Mouse (Mus musculus) layer of hippocampus, postnatal 14 days (tissue): ENCODE measurements around the gene Agap3. TPM values are rescaled to one million over a fixed set of nuclear protein-coding genes. Genes with fewer than 3 reads are reported as not detected.
A peak's percentile ranks its signal among the peaks of the same experiment; 100 is the strongest.

Experiments used
- DNase-seq, 2 experiments: peaks; one replicate each; pipeline ENCODE4 v3.0.0; 2021 to 2022; ENCODE audit warnings: low spot score in 2 of 2, mixed read lengths in 1 of 2
- total RNA-seq, 2 experiments: library from RNA; stranded (reverse); gene quantifications; 2 replicates each; pipeline ENCODE4 v1.2.3; 2021

The Agap3 gene
- total RNA-seq, 2 experiments from 2014 or later: 540 to 568 TPM

DNA sequence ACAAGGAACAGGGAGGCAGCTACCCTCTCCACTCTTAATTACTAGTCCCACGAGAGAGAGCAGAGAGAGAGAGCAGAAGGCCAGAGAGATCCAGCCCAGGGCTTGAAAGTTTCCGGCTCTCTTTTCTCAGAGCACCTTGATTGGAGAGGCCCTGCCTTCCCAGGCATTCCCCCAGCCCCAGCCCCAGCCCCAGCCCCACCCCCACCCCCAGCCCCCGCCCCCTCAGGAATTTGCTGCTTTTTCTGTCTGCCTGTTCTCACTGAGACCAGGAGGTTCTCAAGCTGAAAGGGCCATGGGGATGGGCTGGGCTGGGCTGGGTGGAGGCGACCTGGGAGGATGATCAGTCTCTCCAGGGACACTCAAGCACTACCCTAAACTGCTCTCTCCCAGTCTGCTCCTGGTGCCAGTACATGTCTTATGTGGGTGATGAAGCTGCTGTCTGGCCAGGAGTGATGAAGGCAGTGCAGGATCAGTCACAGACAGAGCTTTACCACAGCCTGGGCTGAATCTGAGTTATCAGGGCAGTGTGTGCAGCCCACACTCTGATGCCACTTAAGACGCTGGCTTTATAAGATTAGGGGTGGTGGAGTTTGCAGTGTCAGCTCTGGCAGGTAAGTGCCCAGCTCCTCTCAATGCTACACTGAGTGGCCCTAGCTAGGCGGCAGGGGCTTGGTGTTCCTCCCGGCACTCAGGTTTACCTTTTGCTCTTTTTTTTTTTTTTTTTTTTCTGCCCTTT, 21.1 kb downstream of the Agap3 start:
- no peak for DNase-seq

GRCm38 (mm10) chr5:24474025-24474722, 22.2 kb downstream of the Agap3 start:
- DNase-seq: no peak

DNA sequence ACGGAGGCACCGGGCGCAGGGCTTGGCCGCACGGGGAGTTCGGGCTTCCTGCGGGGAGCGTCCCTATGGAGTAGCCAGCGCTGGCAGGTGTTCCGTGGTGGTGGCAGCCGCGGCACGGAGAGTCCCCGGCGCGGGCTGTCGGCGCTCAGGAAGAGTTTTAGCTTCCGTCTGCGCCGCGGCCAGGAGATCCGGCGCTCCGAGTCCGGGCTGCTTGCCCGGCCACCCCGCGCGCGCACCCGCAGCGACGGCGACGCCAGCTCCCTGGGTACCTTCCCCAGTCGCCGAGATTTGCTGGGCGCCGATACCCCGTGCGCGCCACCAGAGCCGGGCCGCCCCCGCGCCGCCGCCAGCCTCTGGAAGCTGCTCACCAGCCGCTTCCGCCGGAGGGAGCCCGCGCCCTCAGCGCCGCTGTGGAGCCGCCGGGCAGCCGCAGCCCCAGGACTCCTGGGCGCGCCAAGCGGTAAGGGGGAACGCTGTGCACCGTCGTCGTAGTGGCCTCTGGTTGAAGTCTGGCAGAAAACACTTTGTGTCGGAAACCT, 22.8 kb downstream of the Agap3 start:
- peak; percentile 50 to 61 for DNase-seq

GRCm38 (mm10) chr5:24475476-24476241, 23.7 kb downstream of the Agap3 start:
- no peak for DNase-seq

GRCm38 (mm10) chr5:24477909-24478308, 25.9 kb downstream of the Agap3 start:
- DNase-seq: no peak

GRCm38 (mm10) chr5:24481647-24482046, 29.7 kb downstream of the Agap3 start:
- peak; percentile 48 to 57 for DNase-seq

- no peak for DNase-seq
Observed at GRCm38 (mm10) chr5:24482247-24483079, 30.5 kb downstream of the Agap3 start.

GRCm38 (mm10) chr5:24483326-24483725, 31.3 kb downstream of the Agap3 start:
- peak; percentile 57 to 58 for DNase-seq

DNA sequence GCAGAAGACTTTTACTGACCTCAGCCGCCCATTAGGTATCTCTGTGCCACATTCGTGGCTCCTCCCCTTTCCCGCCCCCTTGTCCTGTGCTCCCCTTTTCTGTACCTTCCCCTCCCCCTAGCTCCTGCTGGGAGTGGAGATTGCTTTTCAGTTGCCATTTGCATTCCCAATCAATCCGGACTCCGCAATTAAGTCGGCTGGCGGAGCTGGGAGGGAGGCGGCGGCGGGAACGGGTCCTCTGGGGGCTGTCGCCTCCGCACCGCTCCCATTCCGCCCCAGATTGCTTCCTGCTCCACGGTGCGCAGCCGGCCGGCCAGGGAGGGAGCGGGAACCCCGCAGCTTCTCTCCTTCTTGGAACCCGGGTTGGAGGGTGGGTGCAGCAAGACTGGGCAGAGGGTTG, 33.0 kb downstream of the Agap3 start:
- no peak for DNase-seq

DNA sequence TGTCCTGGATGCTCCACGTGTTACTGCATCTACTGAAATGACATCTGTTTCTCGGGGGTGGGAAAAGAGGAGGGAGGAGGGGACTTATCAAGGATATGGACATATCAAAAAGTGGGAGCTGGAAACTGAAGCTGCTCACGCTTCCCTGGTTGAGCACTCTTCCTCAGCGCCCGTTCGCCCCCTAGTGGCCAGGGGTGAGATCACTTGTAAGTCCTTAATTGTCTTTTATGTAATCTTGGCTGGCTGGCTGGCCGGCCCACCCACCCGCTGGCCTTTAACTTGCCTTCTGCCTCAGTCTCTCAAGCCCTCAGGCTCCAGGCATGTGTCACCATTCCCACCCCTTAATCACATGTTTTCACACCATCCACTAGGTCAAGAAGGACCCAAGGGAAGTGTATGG, 34.1 kb downstream of the Agap3 start:
- peak; percentile 84 to 88 for DNase-seq

DNA sequence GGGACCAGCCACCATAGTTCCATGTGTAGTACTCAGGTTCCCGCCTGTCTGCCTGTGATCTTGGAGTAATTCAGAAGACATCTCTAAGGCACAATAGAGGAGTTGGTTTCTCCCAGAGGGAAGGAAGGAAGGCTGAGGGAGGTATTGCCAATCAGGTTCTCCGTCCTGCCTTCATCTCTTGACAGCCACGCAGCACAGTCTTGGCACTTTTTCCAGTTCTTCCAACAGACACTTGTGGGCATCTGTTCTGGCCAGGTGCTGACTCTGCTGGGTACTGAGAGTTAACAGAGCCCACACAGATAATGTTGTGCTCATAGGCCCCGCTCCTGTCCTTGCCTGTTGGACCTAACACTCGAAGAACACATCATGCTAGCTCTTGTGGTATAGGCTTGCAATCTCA, 34.8 kb downstream of the Agap3 start:
- no peak for DNase-seq

- DNase-seq: no peak
Observed at GRCm38 (mm10) chr5:24490413-24490920, 38.5 kb downstream of the Agap3 start.

- no peak for DNase-seq
Observed at GRCm38 (mm10) chr5:24492546-24493285, 40.7 kb downstream of the Agap3 start.

DNA sequence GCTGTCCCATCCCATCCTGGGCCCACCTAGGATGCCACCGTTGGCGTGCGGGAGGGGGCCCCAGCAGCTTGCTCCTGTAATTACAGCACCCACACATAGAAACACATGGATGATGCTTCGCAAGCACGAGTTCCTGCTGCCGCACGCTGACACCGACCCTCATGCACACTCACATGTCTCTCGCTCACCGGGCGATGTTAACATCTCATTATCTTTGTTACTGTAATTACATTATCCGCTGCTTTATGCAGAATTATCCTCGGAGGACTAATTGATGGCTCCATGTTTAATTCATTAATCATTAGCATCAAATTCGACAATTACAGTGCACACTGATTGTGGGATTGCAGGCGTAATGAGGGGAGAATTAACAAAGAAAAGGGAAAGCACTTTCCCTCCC, 43.0 kb downstream of the Agap3 start:
- no peak for DNase-seq

DNA sequence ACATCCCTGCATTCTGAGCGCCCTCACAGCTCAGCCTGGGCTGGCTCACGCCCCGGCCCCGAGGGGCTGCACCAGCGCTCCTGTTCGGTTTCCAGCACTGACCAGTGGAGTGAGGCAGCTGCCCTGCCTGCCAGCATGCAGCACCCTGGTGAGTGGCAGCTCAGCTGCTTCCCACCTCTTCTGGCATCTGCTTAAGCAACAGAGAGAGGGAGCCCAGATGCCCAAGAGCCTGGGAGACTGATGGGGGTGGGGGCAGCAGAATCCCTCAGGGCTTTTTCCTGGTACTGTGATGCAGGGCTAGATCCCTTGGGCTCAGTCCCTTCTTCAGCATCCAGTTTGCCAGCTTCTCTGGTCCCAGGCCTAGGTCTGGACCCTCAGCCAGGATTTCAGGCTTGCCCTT, 44.8 kb downstream of the Agap3 start:
- no peak for DNase-seq

- no peak for DNase-seq
Observed at GRCm38 (mm10) chr5:24497526-24497925, 45.5 kb downstream of the Agap3 start.

GRCm38 (mm10) chr5:24499113-24499512, 47.1 kb downstream of the Agap3 start:
- DNase-seq: no peak

DNA sequence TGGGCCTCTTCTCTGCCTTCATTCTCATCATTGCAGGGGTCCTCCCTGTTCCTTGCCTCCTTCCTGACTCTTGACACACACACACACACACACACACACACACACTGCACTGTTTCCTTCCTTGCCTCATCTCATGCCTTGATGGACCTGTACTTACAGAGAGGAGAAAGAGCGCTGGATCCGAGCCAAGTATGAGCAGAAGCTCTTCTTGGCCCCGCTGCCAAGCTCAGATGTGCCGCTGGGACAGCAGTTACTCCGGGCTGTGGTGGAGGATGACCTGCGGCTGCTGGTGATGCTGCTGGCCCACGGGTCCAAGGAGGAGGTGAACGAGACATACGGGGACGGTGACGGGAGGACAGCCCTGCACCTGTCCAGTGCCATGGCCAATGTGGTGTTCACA, 48.9 kb downstream of the Agap3 start:
- DNase-seq: no peak

- DNase-seq: no peak
Observed at GRCm38 (mm10) chr5:24502786-24503185, 50.8 kb downstream of the Agap3 start.

GRCm38 (mm10) chr5:24505513-24505912, 53.5 kb downstream of the Agap3 start:
- DNase-seq: no peak
